Mouse (Mus musculus) lung, postnatal 36 days (tissue): ENCODE results near the gene Uox.

ENCODE experiments used
- DNase-seq: peaks from one replicate; pipeline ENCODE4 v3.0.0; 2022; ENCODE audit warnings: mixed read lengths

The Uox gene

DNA sequence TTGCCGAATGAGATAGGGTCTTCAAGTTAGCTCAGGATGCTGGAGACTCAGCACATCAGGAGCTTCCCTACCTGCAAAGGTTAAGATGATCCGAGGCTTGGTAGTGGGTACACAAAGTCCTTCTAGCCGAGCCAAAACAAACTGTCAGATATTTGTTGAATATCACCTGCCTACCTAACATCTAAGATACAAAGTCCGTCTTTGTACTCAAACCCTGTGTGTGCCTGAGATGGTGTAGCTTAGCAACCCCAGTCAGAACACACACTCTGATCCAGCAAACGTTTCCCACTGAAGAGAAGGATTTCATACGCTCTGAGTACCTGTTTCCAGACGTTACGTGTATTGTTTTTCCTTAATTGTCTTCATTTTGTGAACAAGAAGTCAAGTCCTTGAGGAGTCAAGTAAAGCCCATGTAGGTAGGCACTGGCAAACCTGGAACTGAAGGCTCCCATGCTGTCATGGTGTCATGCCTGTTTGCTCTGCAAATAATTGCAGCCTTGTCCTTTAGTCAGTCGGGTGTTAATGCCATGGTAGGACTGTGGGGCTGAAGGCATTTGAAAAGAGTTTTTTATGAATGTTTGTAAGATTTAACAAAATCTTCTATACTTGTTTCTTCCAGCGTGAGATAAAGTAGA is at the start of gene Uox:
Gene Uox (plus strand): TSS at position 279 of the 635 bp plus-strand sequence.
- no peak for DNase-seq

DNA sequence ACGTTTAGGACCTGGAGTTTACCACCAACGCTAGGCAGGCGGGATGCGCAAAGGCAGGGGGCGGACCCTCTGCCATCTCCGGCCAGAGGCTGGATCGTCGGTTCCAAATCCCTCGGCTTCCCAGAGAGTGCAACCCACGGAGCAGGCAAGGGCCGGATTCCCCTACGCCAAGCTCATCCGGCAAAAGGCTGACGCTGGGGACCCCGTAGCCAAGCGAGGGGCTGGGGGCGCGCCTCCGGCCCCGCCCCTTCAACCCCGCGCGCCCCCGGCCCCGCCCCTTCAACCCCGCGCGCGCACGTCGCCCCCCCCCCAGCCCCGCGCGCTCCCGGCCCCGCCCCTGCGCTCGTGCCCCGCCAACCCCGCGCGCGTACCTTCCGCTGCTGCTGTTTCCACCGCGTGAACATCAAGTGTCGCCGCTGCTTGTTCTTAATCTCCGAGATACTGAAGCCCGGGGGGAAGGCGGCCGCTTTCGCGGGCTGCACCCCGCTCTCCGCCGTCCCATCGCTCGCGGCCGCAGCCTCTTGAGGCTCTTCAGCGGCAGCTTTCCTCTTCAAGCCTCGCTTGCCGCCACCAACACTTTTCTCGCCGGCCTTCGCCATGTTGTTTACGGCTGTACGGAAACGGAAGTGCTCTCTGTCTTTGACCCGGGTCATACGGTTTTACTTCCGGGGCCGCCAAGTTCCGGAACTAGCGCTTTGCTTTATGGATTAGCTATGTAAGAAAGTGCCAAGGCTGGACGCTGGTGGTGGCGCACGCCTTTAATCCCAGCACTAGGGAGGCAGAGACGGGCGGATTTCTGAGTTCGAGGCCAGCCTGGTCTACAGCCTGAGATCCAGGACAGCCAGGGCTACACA is 49.2 kb upstream of the Uox start, which contains the start of gene Rpf1:
Gene Rpf1 (minus strand): TSS at position 632 of the 854 bp plus-strand sequence.
- DNase-seq: peak; percentile 96

DNA sequence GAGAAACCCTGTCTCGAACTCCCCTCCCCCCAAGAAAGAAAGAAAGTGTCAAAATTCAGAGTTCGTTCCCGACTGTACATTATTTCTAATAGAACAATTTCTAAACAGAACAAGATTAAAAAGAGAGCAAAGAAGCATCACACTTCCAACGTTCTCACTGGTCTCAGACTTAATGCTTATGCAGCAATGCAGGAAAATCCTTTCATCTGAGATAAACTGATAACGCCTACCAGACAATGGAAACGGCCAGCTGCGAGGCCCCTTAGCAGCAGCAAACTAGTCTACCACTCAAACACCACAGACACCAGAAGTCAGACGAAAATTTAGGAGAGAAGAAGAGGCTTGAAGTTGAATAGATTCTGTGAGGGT is 48.6 kb upstream of the Uox start:
- no peak for DNase-seq

DNA sequence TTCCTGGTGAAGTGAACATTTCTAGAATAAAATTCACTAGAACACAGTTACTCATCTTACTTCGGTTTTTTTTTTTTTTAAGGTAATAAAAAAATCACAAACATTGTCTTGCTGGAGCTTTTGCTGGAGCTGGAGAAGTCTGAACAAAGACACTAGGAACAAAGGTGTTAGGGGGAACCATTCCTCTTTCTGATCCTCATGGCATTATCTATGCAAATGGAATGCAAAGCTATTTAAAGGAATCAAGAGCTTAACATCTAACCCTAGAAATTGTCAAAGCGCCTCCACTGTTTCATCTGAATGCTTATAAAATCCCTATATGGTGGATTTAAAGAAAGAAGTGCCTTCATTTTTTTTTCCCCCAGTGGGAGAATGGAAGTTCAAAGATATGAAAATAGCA is 41.9 kb upstream of the Uox start:
- no peak for DNase-seq

DNA sequence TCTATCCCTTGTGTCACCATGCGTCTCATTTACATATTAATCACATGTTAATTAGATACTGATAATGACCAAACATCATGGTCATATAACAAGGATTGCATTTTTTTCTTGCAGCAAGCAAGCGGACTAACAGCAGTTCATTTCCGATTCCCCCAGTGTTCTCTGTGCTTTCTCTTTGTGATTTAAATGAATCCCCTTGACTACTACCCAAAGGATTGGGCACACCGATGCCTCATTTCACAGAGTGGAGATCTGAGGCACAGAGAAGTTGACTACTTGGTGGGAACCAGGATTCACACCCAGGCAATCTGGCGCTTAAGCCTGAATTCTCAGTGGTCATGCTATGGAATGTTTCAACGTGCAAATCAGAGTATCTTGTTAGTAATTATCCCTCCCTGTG is 35.2 kb upstream of the Uox start:
- no peak for DNase-seq

DNA sequence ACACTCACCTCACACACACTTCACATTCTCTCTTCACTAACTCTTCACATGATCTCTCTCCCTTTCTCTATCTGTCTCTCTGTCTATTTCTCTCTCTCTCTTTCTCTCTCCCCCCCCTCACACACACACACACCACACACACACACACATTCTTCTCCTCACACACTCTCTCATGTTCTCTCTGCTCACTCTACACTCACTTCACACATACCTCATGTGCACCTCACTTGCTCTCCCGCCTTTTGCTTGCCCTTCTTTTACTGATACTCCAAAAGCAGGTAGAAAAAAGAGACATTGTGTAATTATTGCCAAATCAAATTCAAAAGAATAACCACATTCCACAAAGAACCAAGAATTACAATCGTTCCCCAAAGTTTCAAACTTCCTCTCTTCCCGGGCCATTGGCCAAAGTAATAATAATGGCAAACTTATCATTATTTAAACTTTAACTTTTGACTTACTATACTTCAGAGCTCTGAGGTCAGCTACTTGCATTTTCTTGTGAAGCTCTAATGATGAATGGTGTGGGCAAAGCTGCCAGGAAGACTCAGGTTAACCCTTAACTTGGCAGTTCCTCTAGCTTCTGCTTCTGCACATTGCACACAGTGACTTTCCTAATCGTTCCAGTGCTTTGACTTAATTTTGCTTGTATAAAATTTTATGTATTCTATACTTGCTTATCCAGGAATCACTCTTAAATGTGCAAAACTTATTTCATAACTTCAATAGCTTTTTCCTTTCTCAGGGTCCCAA is 29.5 kb upstream of the Uox start:
- DNase-seq: no peak

DNA sequence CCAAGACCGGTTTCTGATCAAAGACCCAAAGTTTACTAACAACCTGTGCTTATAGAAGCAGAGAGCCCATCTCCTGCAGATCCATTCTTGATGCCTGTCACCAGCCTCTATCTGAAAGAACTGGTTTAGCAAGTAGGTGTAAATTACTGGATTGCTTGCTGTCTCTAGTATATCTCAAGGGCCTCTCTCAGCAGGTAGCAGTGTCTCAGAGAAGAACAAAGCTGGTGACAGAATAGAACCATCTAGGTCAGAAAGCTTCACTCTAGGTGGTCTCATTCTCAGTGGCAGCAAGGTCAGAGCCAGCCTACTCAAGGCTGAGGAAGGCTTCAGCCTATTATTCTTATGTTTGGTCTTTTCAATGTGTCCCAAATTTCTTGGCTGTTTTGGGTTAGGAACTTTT is 26.6 kb upstream of the Uox start:
- DNase-seq: no peak

DNA sequence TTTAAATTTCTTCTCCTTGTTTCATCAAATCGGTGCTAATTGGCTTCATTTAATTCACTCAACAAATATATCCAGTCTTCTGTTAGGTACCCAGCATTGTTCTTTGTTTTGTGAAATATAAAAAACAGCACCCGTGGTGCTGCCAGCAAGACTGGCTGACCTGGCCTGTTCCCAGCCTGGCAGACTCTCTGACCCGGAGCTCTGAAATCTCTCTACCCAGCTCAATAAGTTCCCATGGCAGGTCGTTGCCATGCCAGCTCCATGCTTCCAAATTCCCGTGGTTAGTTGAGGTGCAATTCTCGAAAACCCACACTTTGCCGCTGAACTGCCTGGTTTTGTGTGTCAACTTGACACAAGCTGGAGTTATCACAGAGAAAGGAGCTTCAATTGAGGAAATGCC is 15.4 kb upstream of the Uox start:
- no peak for DNase-seq

DNA sequence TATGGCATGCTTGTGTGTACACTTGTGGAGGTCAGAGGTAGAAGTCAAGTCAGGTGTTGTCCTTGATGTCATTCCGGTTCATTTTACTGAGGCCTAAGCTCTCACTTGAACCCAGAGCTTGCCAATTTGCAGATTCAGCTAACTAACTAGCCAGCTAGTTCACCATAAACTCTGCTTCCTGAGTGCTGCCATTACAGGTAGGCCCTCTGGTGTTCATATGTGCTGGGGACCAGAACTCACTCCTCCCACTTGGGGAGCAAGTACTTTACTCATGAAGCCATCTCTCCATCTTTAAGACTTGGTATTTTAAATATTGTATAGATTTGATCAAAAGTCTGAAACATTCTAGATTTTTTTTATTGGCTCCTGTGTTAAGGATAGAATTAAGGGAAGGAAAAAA is 13.7 kb upstream of the Uox start:
- DNase-seq: no peak

DNA sequence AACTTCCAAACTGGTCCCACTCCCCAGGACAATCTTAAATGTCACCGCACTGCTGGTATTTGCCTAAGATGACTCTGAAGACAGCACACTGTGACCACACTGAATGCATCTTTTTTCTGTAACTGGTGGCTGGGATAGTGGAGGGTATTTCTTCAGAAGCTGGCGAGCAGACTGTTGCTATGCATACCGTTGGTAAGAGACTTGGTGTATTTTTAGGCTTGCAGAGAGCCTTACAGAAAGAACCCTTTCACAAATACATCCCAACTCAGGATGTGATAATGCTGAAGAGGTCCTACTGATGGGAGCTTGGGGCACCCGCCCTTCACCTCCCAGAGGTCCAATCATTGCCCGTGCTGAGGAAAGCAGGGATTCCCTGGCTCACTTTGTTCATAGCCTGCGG is 12.7 kb upstream of the Uox start:
- DNase-seq: no peak

DNA sequence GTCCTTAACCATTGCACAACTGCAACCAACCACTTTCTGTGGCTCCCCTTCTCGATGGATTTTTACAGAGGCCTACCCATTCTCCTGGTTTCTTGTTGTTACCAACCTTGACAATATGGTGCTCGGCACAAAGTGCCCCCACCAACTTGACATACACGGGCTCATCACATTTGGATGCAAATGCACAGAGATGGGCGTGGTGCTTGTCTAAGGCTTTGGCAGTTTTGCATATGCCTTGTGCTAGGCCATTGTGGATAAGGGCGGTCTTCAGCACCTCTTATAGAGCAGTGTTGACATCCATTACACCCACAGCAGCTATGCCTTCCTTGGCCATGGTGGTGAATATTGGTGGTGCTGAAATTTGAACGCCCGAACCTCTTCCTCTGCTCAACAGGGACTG is 7.3 kb upstream of the Uox start:
- DNase-seq: no peak

DNA sequence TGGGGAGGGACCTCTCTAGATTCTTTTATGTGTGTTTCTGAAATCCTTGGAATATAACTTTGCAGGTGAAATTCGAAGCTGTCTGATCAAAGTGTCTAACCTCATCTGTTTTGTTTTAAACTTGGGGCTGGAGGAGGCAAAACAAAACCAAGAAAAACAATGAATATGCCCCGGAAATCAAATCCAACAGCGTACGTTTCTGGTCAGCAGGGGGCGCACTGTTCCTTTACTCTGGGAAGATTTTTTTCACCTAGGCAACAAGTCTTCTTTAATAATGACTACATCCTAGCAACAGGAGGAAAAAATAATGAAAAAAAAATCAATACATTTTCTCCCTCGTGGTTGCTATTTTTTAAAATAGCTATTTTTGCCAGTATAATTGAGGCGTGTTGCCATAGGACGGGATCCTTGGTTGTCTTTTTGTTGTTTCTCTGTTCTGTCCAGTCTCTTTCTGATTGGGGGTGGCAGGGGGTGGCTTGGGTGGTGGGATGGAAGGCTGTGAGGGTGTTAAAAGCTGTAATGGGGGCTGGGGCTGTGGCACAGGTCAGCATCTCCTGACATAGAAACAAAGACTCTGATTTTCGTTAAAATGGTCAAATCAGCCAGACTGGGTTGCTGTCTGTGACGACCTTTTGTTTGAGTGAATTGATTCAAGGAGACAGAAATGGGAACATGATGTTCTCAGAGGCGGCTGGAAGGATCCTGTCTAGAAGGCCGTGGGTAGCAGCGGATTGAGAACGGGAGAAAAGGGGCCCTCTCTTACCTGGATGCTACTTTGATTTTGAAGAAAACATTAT is 5.8 kb upstream of the Uox start:
- DNase-seq: peak; percentile 86

DNA sequence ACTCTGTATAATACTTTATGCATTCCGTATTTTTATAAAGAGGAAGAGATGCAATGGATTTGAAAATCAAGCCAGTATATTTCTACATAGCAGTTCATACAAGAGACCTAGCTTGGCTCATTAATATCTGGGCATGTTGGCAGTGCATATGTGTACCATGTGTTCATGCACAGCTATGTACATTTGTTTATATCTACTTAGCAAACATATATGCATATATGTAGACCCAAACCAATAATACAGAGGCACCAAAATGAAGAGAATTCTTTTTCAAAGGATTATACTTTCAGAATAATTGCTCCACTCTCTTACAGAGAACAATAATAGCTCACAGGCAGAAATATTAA is 5.2 kb upstream of the Uox start:
- no peak for DNase-seq

DNA sequence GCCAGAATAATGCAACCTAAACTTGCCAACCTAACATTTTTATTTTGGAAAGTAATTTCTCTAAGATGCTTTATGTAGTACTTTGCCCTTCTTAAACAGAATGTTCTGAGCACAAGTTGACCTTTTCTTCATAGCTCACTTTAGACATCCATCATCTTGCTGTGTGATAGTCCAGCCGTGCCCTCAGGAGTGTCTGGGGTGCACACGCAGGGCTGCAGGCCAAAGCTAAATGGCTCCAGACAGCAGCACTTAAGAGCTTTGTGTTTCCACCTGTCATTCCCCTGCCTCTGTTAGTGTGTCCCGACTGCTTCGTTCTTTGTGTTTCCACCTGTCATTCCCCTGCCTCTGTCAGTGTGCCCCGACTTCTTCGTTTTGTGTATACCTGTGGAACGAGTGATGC is 2.9 kb upstream of the Uox start:
- DNase-seq: no peak

DNA sequence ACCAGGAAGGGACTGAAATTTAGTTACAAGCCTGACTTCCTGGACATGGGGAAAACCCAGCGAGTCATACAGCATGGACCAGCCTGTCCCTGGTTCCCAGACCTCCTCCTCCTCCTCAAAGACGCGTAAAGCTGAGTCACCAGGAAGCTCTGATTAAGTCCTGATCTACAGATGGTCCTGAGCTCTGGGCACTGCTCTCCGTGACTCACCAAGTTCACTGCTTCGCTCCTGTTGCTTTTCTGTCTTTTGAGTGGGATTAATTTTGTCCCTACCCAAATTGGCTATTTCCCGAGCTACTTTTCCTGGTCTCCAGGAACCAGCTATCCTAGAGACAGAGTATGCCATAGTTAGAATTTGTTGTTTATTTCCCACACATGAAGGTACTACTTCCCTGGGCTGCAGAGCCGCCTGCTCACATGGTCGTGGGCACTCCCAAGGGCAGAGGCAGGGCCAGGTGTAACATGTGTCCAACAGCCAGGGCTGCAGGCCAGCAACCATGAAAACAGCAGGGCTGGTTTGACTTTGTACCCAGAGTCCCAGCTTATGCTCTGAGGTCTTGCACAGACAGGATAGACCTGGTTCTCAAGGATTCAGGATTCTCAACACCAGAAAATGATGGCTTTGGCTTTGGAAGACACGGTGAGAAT is 2.2 kb upstream of the Uox start:
- DNase-seq: no peak

DNA sequence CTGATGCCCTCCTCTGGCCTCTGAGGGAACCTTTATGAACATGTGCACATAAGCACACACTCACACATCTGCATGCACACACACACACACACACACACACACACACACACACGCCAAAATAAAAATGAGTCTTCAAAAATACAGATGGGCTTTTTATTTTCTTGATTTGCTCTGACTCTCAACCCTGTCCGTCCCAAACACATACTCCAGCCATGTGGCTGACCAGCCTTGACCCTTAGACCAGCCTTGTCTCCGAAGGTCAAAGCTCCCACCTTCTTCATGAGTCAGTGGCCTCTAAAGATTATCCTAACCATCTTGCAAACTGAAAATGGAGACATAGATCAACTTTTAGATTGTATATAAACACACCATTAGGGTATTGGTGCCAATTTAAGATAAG is 632 bp upstream of the Uox start:
- no peak for DNase-seq

DNA sequence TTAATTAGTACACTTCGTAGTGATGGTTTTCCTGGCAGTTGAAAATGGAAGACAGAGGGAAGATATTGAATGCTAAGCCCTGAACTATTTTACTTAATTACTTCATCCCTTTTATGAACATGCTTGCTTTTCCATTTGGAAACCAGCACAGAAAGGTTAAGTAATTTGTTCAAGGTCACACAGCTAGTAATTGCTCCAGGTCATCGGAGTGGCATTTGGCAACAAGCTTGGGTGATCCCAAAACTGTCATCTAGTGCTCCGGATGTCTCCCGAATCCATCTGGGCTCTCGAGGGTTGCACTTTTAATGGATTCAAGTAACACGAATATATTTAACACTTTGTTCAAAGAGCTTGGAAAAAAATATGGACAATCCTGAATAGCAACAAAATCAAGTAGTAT is 713 bp downstream of the Uox start:
- no peak for DNase-seq

DNA sequence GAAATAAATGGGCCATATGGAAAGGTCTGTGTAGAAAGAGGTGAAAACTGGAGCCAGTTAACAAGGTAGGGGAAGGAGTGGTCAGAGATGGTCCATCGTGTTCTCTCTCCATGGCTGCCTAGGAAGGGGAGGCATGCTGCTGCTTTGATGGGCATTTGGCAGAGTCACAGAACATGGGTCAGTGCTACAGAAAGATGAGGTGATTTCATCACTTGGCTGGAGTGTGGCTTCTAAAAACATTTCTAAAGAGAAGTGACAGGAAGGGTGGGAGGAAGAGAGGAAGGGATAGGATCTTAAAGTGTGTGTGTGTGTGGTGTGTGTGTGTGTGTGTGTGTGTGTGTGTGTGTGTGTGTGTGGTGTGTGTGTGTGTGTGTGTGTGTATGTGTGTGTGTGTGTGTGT is 1.1 kb downstream of the Uox start:
- no peak for DNase-seq

DNA sequence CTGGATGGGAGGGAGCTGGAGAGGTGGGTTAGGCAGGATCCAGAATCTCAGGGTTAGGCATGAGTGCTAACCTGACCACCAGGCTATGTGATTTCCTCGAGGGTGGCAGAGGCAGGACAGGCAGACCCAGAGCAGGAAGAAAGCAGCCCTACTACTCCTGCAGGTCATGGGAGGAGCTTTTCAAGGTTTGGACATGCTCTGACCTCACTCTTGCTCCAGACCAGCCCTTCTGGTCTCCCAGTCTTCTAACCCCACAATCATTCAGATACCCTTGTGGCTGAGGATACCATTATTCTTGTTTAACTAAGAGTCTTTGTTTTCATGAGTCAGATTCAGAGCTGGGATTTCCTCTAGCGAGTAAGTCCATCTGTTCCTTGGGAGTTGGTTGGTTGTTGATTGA is 7.4 kb downstream of the Uox start:
- DNase-seq: no peak

DNA sequence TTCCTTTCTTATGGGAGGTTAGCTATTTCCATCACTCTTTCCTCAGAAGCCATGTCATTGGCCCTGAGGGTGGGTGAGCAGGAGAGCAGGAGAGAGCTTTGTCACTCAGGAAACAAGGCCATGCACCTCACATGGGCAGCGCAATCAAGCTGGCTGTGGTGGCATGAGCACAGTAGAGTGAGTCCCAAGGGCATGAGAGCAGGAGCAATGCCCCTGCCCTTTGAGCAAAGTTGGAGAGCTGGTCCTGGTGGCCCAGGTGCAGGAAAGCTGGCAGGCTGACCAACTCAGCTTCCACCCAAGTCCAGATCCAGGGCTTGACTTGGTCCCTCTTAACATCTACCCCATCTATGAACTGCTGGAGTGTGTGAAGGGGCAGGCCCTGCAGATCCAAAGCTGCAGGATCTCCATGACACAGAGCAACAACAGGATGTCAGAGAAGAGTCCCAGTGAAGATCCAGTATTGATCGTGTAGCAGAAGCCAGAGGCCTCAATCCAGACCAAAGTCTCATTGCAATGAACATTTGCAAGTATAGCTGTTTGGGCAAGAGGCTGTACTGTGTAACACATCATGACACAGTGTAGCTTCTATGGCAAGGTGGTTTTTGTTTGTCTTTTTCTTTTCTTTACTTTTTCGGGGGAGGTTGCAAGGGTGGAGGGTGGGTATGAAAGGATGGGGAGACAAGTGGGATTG is 10.0 kb downstream of the Uox start:
- DNase-seq: no peak

DNA sequence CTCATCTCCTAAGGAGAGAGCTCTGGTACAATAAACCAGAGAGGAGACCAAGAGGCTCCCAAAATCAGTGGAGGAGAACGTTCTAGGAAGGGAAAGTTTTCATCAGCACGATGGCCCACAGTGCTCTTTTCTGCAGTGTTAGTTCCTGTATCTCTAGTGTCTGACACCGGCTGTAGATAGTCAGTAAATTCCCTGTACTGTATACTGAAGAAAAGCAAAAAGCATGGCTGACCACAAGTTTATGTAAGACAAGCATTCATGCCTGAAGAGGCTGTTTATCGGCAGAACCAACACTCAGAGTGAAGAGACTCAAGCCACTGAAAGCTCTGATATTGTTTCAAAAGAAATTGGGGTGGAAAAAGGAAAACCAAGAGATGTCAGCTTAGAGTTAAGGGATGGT is 13.3 kb downstream of the Uox start:
- no peak for DNase-seq

DNA sequence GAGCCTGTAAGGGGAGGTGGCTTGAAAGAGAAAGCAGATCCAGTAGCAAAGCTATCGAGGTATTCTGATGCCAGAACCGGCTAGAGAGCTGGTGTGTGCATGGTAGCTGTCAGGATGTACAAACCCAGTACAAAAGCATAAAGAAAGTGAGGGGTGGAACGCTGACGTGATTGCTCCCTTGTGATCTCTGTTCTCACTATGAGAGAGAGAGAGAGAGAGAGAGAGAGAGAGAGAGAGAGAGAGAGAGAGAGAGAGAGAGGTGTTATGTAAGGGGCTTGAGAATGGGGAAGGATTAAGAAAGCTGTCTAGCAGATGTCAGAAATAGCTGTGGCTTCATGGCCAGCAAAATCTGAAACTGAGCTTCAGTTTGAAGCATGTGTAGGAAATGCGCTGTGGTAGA is 13.7 kb downstream of the Uox start:
- no peak for DNase-seq
